Mouse (Mus musculus) thymus, adult 18-20 months (tissue): ENCODE measurements at regions not wholly inside any gene's neighbourhood (a gene's known extent, or its start where the extent isn't known, plus 50 kb on each side); places are given as distances from the start of the nearest gene placed in this dataset.
A peak's percentile ranks its signal among the peaks of the same experiment; 100 is the strongest.
"Not testable (repeated sequence)": the region's sequence is repeated elsewhere in the genome, so short reads cannot be mapped to it uniquely, and the experiment has no call there.

Source experiments
- DNase-seq, 2 experiments: peaks; one replicate each; pipeline ENCODE4 v3.0.0; 2022; ENCODE audit warnings: mixed read lengths in 2 of 2

DNA sequence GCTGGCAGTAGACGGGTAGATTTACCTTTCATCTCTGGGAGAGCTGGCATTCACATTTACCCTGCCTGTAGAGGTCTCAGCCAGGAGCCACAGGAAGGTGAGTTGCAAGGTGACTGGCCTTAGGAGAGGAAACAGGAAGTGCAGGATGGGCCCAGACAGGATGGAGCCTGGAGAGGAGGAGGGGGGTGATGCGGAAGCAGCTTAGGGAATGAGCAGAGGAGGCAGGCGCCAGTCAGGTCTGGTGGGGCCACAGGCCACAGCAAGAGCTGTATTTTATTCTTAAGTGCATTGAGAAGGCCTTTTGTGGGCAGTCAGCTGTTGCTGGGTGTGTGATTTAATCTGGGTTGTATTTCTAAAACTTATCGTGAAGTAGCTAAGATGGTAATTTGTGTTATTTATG, 108.2 kb upstream of the Nxpe4 start:
- DNase-seq: no peak

GRCm38 (mm10) chr9:48055246-48055645, 106.6 kb upstream of the Nxpe4 start:
- no peak for DNase-seq

GRCm38 (mm10) chr9:48058599-48058998, 103.2 kb upstream of the Nxpe4 start:
- DNase-seq: no peak

GRCm38 (mm10) chr9:48059549-48060165, 102.2 kb upstream of the Nxpe4 start:
- no peak for DNase-seq

- DNase-seq: no peak
Measured at GRCm38 (mm10) chr9:48060996-48061395, 100.8 kb upstream of the Nxpe4 start.

DNA sequence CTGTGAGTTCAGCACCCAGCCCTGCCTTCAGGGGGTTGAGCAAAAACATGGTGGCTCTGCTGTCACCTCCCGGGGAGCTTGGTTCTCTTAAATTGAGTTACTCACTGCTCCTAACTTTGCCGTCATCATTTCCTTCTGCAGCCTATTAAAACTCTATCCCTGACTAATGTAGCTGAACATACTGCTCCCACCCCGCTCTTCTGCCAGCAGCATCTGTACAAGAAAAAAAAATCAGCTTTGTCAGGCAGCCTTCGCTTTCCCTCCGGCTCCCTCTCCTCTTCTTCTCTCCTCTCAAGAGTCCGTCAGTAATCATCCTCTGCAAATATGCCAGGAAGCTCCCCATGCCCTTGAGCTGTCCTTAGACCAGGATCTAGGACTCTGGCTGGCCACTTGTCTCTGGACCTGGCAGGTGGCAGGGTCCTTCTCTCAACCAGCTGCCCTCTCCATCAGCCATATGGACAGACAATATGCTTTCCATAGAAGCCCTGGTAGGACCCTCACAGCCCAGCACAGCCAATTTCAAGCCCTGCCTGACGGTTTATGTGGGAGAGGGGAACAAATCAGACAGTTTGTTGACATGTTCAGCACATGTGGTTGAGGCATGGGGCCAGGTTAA, 95.0 kb upstream of the Nxpe4 start:
- DNase-seq: no peak

DNA sequence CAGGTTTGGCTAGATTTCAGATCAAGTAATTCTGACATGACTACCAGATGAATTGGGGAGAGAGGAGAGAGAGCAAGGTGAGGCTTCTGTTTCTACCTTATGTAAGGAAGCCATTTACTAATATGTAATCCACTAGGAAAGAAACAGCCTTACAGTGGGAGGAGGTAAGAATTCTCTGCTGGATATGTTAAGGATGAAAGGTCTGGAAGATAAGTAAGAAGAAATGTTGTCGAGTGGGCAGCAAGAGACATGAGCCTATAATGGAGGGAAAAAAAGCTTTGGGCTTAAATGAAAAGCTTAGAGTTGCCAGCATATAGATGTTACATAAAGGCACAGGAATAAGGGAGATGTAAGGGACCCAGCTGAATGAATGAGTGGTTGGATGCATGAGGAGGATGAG, 89.2 kb upstream of the Nxpe4 start:
- DNase-seq: no peak

- no peak for DNase-seq
Measured at GRCm38 (mm10) chr9:48073096-48073495, 88.7 kb upstream of the Nxpe4 start.

DNA sequence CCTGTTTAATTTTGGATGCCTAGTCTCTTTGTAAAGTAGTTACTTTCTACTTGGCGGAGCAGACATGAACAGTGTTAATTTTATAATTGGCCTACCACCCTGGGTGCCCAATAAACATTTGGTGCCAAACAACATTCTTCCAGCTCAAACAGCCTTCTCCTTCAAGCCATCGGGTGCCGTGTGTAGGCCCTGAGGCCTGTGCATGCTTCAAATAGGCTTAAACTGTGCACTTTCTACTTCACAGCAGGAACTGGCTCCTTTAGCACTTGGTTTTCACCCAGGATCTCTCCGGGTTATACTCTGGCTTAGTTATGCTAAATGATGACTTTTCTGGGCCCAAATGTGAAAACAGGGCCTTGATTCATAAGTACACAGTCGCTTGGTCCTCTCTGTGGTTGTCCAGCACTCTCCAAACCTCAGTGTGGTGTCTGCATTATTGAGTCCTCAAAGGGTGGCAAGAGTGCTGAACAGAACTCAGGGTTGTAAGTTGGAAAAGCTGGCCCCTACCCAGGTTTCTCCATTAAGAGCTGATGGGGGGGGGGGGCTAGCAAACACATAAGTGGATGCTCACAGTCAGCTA, 86.1 kb upstream of the Nxpe4 start:
- DNase-seq: no peak

DNA sequence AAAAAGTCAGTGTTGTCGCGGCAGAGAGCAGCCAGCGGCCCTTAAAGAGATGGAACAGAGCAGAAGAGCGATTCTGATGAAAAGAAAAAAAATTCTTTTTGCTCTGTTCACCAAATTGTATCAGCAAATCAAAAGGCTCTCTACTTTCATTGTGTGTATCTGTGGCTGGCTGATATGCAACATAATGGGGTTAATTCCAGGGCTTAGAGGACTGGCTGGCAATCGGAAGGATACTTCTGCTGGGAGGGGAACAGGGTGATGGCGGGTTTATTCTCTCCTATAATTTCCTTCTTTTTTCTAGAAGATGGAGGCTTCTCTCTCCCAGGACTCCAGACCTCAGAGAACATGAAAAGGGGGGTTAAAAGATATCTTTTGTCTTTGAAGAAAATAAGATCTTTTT, 79.4 kb upstream of the Nxpe4 start:
- DNase-seq: no peak

- not testable (repeated sequence) for DNase-seq
Measured at GRCm38 (mm10) chr9:48084196-48084595, 77.6 kb upstream of the Nxpe4 start.

- DNase-seq: no peak
Measured at GRCm38 (mm10) chr9:48089661-48090060, 72.2 kb upstream of the Nxpe4 start.

DNA sequence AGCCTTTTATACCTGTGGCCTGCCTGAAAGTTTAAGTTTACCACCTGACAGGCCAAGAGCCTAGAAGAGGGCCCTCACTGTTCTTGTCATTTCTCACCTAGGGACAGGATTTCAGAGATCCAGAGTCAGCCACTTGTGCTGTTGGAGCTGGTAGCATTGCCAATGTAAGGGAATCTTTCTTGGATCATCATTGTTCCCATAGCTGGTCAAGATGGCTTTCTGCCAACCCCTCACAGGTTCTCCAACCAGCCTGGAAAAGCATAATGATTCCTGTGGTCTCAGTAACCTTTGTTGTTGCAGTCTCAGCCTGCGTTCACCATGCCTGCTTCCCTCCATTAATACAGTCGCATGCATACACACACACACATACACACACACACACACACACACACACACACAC, 67.1 kb upstream of the Nxpe4 start:
- no peak for DNase-seq

- DNase-seq: no peak
Measured at GRCm38 (mm10) chr9:48099846-48100245, 62.0 kb upstream of the Nxpe4 start.

DNA sequence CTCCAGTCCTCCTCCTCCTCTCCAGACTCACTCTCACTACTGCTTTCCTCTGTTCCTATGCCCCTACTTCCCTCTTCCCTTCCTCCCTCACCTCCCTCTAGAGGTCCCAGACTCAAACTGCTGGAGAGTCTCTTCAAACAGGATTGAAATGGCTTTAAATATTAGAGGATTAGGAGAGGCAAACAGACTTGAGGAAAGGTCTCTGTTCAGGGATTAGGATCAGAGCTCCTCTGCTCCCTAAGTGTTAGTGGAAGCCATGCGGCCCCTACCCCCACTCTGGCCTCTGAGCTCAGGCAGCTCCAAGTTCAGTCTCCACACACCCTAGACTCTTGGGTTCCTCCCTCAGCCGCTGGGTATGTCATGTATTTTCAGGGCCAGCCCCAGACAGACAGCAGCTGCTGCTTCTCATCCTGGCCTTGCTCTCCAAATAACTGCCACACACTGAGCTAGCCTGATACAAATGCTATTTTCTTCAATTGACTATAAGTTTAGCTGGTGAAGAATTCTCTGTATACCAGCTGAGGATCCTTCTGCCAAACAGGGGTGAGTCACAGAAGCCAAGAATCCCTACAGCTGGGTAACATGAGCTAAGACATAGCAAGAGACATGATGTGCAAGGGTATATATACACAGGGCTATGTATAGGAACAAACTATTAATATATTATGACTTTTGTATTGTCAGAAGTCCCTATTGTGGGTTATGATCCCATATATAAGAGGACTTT, 55.2 kb upstream of the Nxpe4 start:
- no peak for DNase-seq

GRCm38 (mm10) chr9:48108994-48109619, 52.7 kb upstream of the Nxpe4 start:
- DNase-seq: peak; percentile 12 to 36

DNA sequence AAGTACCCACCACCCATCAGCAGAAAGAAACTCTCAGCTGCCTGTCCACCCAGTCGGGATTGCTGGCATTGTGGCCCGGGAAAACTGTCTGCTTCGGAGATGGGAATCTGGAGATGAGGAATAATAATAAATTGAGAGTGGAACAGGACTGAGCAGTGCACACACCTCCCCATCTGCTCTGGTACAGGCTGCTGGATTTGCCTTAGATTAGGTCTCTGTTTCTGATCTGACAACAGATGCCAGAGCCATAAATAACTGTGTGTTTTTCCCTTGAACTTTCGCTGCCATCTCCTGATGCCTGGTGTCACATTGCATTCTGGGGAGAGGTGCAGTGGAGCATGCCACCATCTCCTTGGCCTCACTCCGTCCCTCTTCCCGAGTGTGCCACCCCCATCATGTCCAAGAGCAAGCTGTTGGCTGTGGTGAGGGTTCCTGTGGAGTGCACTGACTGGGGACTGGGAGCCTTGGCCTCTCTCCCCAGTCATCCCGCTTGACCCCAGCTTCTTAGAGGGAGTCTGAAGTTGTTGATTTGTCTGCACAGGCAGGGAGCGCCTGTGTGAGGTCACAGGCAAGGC, 50.4 kb upstream of the Nxpe4 start:
- no peak for DNase-seq
